Mouse (Mus musculus) bone marrow macrophage, adult 2 months (primary cell): Measurements from ENCODE around the gene Anxa9. TPM values are rescaled to one million over a fixed set of nuclear protein-coding genes. Genes with fewer than 3 reads are reported as not detected.
"Not testable (repeated sequence)": the region's sequence is repeated elsewhere in the genome, so short reads cannot be mapped to it uniquely, and the experiment has no call there.

Experiments
- H3K27ac ChIP-seq: 2 replicates; pipeline ENCODE4 v1.5.1; 2012; ENCODE audit warnings: low read depth, low read length; ENCODE audit not compliant: insufficient read depth
- H3K4me1 ChIP-seq: 2 replicates; pipeline ENCODE4 v1.6.1; 2012; ENCODE audit warnings: low read length; ENCODE audit not compliant: control insufficient read depth, insufficient read depth
- H3K4me3 ChIP-seq: 2 replicates; pipeline ENCODE4 v1.5.1; 2012; ENCODE audit warnings: mild to moderate bottlenecking, low read length, moderate library complexity; ENCODE audit not compliant: insufficient read depth
- CTCF ChIP-seq: IDR thresholded peaks from 2 replicates; pipeline ENCODE4 v1.5.1; 2012; ENCODE audit warnings: low read depth, mild to moderate bottlenecking, low read length, moderate library complexity
- POLR2A ChIP-seq: IDR thresholded peaks from 2 replicates; pipeline ENCODE4 v1.6.1; 2012; ENCODE audit warnings: mild to moderate bottlenecking, low read depth, low read length, borderline replicate concordance
- polyA plus RNA-seq: library from polyadenylated mRNA; stranded (reverse); fragments of >200 nt; gene quantifications from 2 replicates; pipeline ENCODE4 v1.2.4, GENCODE M21; 2012; ENCODE audit not compliant: missing spikeins, insufficient read depth, insufficient read length

Anxa9 gene
- polyA plus RNA-seq: 11.1 and 15.4 TPM in 2 replicates

DNA sequence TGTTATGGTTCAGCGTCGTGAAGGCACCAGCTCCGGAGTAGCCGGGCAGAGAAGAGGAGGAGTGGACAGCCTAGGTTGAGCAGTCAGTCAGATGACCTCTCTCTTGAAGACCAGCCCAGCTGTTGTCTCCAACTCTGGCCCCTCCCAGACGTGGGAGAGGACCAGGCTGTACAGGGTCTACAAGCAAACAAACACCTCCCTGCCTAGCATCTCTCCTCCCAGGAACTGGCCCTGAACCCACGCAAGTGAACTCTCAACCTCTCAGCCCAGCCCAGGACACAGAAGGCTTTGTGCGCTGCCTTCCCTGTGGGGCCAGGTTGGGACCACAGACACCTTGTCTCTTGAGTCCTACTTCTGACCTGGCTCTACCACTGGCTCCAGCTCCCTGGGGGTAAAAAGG is at the start of gene Anxa9:
Anxa9 (minus strand) TSS at position 77 of the 400 bp plus-strand sequence.
- H3K4me1 ChIP-seq: peaks cover 14% of the 10 kb centered on the region
- H3K4me3 ChIP-seq: no peak within 1 kb of the TSS
- no peak for TF ChIP-seq POLR2A
- TF ChIP-seq CTCF: no peak
- no peak within 1 kb of the TSS for H3K27ac ChIP-seq

DNA sequence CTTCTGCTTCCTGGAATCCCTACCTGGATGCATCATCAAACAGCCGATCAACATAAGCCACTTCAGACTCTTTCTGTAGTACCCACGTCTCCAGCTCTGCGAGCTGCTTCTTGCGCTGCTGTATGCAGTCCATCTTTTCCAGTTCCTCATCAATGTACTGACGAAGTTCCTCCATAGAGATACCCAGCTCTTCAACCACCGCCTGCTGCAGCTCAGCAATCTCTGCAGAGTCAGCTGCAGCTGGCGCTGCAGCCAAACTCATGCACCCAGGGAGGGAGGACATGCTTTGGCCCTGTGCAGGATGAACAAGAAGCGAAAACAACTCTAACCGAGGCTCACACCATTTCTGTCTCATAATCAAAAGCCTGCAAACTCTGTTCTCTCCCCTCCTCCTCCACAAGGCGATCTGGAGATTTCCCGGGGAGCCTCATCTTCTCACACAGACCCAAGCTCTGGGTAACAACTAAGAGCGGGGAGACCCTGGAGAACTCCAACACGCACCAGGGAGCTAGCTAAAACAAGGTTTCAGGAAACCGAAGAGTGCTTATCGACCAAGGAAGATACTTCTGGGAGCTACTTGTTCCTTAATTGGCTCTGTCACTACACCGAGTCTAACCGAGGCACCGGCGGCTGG is 49.1 kb upstream of the Anxa9 start:
- H3K4me3 ChIP-seq: peak overlapping the region; percentile 76
- H3K27ac ChIP-seq, H3K4me1 ChIP-seq: not testable (repeated sequence)

DNA sequence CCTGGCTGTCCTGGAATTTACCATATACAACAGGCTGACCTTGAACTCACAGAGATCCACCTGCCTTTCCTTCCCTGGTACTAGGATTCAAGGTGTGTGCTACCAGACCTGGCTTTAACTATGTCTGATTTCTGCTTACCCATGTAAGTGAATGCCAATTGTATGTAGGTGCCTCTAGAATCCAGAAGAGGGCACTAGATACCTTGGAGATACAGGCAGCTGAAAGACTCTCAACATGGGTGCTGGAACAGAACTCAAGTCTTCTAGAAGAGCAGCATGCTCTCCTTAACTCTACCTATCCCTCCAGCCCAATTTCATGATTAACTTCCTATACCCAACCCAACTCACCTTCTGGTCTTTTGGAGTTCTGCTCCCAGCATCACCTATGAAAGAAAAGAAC is 42.5 kb upstream of the Anxa9 start:
- H3K4me3 ChIP-seq: no peak overlapping the region

DNA sequence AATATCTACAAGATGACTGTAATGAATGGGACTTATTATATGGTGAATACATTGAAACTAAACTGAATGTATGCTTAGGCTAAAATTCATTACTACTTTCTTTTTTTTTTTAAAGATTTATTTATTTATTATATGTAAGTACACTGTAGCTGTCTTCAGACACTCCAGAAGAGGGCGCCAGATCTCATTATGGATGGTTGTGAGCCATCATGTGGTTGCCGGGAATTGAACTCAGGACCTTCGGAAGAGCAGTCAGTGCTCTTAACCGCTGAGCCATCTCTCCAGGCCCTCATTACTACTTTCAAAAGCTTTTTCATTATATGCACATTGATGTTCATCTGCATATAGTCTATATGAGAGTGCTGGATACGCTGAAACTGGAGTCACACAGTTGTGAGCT is 41.4 kb upstream of the Anxa9 start:
- H3K4me3 ChIP-seq, H3K4me1 ChIP-seq, H3K27ac ChIP-seq: not testable (repeated sequence)

More for the DNA sequence above, 42.5 kb upstream of the Anxa9 start:
- TF ChIP-seq CTCF: no peak
- no peak for TF ChIP-seq POLR2A
- no peak overlapping the region for H3K27ac ChIP-seq
- no peaks in the 10 kb centered on the region for H3K4me1 ChIP-seq

DNA sequence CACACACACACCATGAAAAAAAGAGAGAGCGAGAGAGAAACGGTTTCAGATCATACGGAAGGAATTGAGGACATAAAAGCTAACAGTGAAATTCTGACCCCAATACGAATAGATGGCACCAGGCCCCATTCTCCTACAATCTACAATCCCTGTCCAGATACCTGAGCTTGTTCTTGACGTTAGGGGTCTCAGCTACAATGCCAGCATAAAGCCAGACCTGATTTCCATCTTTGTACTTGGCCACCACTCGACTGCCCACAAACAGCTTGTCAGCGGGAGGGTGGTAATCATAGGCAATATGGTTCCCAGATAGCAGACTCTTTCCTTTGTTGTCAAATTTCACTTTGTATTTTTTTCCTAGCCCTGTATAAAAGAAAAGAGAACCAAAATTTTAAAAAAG is 39.5 kb upstream of the Anxa9 start:
- H3K27ac ChIP-seq: no peak overlapping the region
- no peaks in the 10 kb centered on the region for H3K4me1 ChIP-seq
- TF ChIP-seq POLR2A (no peak), CTCF (no peak)
- H3K4me3 ChIP-seq: no peak overlapping the region

DNA sequence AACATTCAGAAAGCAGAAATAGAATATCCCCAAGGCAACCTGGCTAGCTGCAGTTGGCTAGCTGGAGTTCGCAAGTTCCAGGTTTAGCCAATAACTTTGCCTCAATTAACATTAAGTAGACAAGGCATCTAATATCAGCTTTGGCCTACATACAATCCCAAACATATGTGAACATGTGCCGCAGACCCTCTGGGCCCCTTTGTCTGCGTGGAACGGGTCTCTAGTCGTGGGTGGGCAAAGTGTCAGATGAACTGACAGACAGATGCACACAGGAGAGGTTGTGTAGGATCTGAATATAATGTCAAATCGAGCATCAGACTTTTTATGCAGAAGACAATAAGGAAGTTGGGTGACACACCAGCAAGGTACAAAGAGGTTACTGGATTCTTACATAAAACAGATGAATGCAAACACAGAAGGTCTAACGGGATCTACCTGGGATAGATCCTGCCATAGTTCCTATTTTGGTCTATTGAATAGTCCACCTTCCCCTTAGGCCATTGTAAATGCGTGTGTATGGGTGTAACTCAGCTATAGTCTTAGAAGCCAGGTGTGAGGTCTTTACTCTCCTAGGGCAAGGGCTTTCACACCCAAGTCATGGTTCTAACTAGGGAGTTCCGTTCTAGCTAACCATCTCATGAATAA is 36.5 kb upstream of the Anxa9 start:
- H3K4me3 ChIP-seq, H3K27ac ChIP-seq: not testable (repeated sequence)

DNA sequence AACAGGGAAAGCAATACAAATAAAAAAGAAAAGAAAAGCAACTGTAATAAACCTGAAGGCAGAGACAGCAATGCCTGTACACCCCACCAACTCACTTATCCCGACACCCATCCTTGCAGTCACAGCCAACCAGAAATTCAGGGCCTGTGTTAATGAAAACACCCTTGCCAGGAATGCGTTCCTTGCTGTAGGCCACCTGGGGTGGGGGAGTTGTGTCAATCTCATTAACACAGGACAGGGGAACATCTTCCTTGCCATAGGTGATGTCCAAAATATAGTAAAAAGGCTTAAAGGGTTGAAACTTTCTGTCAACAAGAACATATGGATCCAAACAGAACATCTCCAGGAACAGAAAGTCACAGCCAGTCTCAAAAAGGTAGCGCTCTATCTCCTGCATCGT is 31.3 kb upstream of the Anxa9 start:
- Histone ChIP-seq H3K27ac (no peak overlapping the region), H3K4me3 (no peak overlapping the region), H3K4me1 (no peaks in the 10 kb centered on the region)
- TF ChIP-seq CTCF (no peak), POLR2A (no peak)

More for the DNA sequence above, 36.5 kb upstream of the Anxa9 start:
- H3K4me1 ChIP-seq: not testable (repeated sequence)

DNA sequence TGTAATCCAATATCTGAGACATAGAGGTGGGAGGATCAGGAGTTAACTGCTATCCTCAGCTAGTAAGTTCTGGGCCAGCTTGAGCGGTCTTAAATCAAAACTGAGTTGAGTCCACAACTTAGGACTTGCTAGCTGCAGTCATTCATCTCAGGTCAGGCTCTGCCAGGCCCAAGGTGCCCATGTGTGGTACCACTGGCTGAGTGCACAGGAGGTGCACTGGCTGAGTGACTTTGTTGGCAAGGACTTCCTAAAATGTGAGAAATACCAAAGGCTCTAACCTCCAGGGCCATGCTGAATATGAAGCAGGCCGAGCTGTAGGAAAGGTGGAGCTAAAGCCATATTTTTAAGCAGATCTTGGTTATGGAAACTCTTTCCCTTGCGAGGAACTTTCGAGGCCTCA is 30.4 kb upstream of the Anxa9 start:
- H3K27ac ChIP-seq: no peak overlapping the region

DNA sequence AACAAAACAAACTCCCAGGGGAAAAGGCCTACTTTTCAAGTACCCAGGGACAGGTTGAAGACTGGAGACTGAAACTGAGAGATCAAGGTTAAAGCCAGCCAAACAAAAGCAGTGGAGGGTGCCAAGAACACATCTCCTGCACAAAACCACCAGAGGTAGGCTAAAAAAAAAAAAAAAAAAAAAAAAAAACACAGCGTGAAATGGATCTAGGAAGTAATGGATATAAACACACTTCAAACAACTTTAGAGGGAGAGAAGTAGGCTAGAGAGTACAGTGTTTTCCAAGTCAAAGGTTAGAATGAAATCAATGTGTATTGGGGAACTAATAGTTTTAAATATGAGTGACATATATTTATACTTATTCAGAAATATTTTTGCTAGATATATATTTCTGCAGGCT is 24.6 kb upstream of the Anxa9 start:
- H3K4me3 ChIP-seq: no peak overlapping the region
- no peaks in the 10 kb centered on the region for H3K4me1 ChIP-seq
- TF ChIP-seq CTCF (no peak), POLR2A (no peak)
- H3K27ac ChIP-seq: no peak overlapping the region

More for the DNA sequence above, 30.4 kb upstream of the Anxa9 start:
- Histone ChIP-seq H3K4me3 (no peak overlapping the region), H3K4me1 (no peaks in the 10 kb centered on the region)
- TF ChIP-seq POLR2A (no peak), CTCF (no peak)

DNA sequence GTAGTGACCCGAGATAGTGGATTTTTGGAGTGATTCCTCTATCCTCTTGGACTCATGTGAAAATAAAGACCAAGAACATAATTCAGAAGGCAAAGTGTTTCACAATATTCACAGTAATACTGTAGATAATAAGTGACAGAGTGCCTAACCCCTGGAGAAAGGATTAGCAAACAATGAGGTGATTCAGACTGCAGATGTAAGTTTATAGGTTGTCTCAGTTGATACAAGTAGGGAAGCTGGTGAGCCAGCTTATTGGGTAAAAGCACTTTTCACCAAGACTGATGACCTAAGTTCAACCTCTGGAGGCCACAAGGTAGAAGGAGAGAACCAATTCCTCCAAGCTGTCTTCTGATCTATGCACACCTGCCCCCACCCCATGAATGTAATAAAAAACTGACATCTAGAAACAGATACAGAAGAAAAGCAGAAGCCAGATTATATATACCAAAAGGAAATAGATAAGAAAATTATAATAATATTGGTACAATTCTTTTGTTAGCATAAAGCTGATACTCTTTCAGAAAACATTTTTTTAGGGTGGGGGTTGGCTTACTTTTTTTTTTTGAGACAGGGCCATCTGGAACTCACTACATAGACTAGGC is 21.9 kb upstream of the Anxa9 start:
- H3K27ac ChIP-seq: no peak overlapping the region
- H3K4me3 ChIP-seq: no peak overlapping the region
- no peak for TF ChIP-seq CTCF
- no peak for TF ChIP-seq POLR2A
- no peaks in the 10 kb centered on the region for H3K4me1 ChIP-seq
